Mouse (Mus musculus): Measurements from ENCODE around the gene Enpp4. TPM values are rescaled to one million over a fixed set of nuclear protein-coding genes. Genes with fewer than 3 reads are reported as not detected.

Gene Enpp4
- polyA plus RNA-seq, 3 experiments from 2014 or later = 2.3 to 7.5 (median 5.8) TPM

DNA sequence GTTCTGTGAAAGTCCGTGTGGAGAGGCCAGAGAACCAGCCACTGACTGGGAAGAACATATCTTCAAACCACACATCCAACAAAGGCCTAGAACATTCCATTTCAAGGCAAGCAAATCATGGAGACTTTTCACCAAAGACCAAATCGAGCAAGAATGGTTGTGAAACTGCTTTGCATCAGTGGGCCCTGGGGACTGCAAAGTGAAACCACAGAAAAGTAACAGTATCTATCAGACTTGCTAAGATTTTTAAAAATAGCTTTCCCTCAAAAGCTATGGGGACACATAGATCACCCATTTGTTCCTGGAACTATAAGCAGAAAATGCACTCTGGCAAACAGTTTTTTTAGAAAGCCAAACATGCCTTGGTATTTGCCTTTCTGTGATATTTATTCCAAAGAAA is 14.7 kb downstream of the Enpp4 start:
- no peak for ATAC-seq

- ATAC-seq = no peak
These were observed 17.4 kb downstream of the Enpp4 start for GRCm38 (mm10) chr17:44088226-44088625.

GRCm38 (mm10) chr17:44083156-44083555 is 22.5 kb downstream of the Enpp4 start:
- no peak for ATAC-seq

DNA sequence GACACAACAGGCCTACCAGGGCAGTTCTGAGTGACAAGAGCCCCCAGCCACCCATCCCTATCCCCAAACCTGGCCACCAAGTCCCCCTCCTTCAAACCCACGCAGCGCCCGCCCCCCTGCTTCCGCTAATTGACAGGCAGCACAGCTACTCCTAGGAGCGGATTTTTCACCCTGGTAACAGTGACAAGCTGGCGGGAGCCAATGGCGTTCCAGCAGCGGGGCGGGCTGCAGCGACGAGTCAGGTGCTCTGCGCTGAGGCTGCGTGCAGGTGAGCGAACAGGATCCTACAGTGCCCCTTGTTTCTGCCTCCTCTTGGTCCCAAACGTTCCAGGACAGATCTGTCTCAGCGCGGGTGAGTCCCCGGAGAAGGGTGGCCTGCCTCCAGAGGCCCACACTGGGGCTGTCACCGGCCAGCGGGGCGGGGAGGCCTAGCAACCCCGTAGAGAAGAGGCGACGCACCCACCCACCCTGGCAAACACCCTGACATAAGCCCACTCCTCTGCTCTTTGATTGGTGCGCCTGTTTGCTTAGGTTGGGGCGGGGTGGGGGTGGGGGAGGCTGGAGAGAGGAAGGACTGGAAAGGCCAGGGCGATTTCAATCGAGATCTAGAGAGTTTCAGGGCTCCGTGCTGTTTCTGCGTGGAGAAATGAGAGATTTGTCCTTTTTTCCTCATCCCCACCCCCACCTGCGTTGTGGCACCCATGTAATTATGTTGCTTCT is 26.8 kb downstream of the Enpp4 start, which contains the start of gene Enpp5:
Gene Enpp5, plus strand, starts transcription at position 183 of the 720 bp plus-strand sequence.
- peak; percentile 97 for ATAC-seq

- no peak for ATAC-seq
These were observed 27.8 kb downstream of the Enpp4 start for GRCm38 (mm10) chr17:44077843-44078160.

- ATAC-seq = no peak
These were observed 28.3 kb downstream of the Enpp4 start for GRCm38 (mm10) chr17:44077146-44077842.

DNA sequence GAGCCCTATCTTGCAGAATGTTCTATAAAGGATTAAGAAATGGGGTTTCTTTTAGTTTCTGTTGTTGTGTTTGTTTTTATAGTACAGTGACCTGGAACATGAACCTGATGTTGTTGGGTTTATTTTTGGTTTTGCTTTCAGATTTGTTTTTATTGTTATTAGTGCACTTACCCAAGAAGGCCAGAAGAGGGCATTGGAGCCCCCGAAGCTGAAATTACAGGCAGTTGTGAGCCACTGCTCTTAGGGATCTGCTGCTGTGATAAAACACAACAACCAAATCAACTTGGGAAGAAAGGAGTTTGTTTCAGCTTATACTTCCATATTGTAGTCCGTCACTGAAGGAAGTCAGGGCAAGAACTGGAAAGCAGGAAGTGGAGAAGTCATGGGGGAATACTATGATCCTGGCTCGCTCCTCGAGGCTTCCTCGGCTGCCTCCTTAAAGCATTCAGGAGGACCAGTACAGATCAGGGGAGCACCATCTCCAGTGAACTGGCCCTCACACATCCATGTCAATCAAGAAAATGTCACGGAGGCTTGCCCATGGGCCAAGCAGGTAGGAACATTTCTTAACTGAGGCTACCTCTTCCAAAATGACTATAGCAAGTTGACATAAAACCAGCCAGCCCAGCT is 29.4 kb downstream of the Enpp4 start:
- peak; percentile 70 for ATAC-seq

- ATAC-seq = no peak
These were observed 30.0 kb downstream of the Enpp4 start for GRCm38 (mm10) chr17:44075601-44076000.

DNA sequence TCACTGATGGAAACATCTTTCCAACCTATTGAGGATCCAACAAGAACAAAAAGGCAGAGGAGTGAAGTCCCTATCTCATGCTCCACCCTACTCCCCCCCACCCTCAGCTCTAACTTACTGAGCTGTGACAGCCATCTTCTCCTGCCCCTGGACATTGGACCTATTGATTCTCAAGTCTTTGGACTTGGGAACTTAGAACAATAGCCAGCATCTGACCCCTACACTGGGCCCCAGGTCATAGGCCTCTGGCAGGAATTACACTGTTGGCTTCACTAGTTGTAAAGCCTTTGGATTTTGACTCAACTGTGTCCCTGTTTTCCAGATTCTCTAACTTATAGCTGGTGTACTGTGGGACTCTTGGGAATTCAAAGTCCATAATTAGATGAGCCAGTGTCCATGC is 33.9 kb downstream of the Enpp4 start:
- no peak for ATAC-seq

DNA sequence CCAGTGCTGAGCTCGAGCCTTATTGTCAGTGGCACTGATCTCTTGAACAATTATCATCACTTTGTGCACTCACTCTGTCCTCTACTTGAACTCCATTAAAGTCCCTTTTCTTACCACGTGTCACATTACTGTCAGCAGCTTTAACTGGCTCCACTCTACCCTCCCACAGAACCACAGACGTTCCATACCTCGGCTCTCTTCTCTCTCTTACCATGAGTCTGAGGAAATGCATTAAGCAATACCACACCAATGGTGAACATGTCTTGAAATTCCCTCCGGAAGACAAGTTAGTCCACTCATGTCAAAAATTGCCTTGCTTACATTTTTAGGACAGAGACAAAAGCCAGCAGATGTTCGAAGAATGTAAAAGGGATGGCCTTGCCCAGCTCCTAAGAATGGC is 36.7 kb downstream of the Enpp4 start:
- no peak for ATAC-seq

- no peak for ATAC-seq
These were observed 44.2 kb downstream of the Enpp4 start for GRCm38 (mm10) chr17:44061289-44061890.

DNA sequence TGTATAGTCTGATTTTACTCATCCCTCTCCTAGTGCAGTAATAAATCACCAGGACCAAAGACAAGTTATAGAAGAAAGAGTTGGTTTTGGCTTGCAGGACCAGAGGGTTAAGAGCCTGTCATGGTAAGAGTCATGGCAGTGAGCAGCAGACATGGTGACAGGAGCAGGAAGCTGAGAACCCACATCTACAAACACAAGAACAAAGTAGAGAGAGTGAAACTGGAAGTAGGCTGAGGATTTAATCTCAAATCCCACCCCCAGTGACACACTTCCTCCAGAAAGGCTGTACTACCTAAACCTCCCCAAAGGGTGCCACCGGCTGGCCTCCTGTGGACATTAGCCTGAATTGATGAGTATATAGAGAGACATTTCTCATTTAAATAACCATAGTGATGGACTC is 44.8 kb downstream of the Enpp4 start:
- no peak for ATAC-seq

- no peak for ATAC-seq
These were observed 47.5 kb downstream of the Enpp4 start for GRCm38 (mm10) chr17:44058145-44058544.

- no peak for ATAC-seq
These were observed 48.5 kb downstream of the Enpp4 start for GRCm38 (mm10) chr17:44057123-44057522.

- ATAC-seq = no peak
These were observed 52.2 kb downstream of the Enpp4 start for GRCm38 (mm10) chr17:44053427-44053826.

Other genes starting within 250 kb of the Enpp4 start
- 1 to 10 TPM; 5.0 to 9.7 (median 7.6) TPM for gene Enpp5, start 27.0 kb downstream of the Enpp4 start, polyA plus RNA-seq (2017; shearing (Covaris generic))
- gene Clic5, start 82.8 kb upstream of the Enpp4 start, polyA plus RNA-seq (2017; shearing (Covaris generic)) = under 1 TPM in 1 of 3 experiments, not detected in 2; 0.09 TPM

Measured in inflammation-experienced regulatory T-cells, adult 6 months (primary cell).